Mouse (Mus musculus): ENCODE results near the gene Rnase12. TPM values are rescaled to one million over a fixed set of nuclear protein-coding genes. Genes with fewer than 3 reads are reported as not detected.

Rnase12 gene
- total RNA-seq, 1 experiment from 2014 or later, result not detected

DNA sequence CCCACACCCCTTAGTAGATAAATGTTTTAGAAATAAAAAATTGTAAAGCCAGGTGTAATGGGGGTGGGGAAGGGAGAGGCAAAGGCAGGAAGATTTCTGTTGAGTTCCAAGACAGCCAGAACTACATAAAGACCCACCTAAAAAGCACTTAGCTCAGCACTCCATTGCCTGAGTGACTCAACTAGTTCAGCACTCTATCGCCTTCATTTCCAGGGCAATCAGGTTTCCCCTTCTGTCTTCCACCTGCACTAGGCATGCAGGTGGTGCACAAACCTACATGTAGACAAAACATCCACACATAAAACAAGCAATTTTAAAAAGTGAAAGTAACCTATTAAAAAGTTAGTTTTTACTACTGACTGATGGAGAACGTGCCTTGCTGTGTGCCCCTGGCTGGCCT is 27.6 kb upstream of the Rnase12 start:
- no peak for DNase-seq

DNA sequence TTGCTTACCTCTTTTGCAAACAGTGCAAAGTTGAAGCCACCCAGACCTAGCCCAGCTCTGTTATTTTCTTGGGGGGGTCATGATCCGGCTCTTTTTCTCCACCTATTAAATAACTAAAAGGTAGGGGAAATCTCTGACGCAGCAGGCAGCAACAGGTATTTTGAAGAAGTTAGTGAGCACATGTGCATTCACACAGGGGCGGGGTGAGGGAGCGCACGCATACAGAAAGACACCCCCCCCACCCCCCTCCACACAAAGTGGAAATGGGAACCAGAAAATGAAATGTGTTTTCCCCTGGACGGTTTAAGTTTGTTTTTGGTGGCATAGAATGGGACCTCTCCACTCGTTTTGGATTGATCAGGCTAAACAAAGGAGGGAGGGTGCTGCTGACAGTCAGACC is 26.3 kb upstream of the Rnase12 start:
- DNase-seq, result no peak

DNA sequence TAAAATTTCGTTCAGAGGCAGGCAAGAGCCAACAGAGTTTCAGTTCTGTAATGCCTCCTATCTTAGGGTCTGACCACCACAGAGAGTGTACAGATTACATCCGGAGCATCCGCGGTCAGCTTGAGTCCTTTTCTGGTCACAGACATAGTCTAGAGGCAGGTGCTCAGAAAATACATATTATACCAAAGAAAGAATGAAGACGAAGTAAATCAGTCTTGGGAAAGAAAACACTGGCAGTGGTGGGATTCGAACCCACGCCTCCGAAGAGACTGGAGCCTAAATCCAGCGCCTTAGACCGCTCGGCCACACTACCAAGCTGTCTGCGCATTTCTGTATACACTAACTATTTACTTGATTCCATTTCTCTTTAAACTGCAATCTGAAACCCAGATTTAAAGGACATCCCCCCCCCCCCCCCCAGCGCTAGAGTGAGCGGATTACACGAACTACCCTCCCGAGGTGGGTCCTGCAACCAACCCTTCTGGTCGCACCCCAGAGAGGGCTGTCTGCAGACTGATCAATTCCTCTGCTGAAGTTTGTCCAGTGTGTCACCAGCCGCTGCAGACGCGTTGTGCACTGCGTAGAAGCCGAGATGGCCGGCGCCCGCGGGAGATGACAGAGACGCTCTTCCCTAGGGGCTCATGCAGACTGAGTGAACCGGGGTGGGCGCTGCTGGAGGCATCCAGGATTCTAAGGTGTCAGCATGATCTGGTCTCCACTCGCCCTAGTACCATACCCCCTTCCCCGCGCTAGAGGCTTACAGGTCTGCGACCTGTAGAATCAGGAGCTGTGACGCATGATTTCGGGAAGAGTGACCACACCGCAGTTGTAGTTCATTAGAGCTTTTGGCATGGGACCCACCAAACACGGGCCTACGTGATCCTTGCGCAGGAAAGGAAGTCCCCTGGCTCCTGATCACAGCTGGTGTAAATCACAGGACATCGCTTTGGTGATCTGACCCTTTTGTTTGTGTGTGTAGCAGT is 25.4 kb upstream of the Rnase12 start:
- DNase-seq, result peak; percentile 71

DNA sequence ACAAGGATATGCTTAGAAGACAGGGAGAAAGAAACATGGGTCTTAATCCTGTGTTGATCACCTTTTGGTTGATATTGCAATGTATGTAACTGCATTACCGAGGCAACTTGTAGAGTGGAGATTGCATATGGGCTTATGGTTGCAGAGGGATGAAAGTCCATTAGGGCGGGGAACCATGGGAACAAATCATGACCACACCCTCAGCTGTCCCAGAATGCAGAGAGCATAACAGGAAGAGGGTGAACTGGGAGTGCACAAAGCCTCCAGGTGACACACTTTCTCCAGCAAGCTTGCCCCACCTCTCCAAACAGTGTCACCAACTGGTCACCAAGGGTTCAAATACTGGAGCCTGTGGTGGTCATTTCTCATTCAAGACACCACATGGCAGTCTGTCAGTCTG is 23.6 kb upstream of the Rnase12 start:
- DNase-seq, result no peak

DNA sequence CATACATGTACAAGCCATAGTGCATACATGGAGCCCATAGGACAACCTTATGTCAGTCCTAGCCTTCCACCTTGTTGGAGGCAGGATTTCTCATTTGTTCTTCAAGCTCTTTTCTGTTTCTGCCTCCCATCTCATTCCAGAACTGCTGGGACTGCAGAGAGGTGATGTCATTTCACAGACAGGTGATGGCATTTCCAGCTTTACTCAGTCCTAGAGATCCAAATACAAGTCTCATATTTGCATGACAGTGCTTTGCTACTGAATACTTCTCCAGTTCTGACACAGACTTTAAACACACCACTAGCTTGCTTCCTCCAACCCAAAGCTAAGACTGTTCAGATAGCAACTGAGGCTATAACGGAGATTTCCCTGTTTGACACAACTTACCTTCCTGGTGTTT is 21.7 kb upstream of the Rnase12 start:
- no peak for DNase-seq

DNA sequence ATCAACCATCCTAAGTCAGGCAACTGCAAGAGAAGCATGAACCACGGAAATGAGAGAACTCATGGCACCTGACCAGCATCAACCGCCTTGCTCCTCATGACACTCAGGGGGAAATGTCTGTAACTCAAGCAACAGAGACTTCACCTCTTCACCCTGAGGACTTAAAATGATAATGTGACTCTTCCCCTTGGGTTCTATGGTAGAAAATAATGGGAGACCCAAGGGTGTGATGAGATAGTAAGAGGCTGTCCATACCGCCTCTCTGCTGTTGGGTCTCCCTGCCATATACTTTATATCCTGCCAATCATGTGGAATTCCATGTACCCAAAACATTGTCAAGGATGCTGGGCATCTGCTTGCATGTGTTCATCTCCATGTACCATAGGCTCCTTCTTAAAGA is 16.9 kb upstream of the Rnase12 start, which contains the start of gene Olfr750:
Gene Olfr750, minus strand, starts transcription at position 101 of the 400 bp plus-strand sequence.
- no peak for DNase-seq

GRCm38 (mm10) chr14:51069617-51070016 is 12.2 kb upstream of the Rnase12 start:
- peak; percentile 67 for DNase-seq

DNA sequence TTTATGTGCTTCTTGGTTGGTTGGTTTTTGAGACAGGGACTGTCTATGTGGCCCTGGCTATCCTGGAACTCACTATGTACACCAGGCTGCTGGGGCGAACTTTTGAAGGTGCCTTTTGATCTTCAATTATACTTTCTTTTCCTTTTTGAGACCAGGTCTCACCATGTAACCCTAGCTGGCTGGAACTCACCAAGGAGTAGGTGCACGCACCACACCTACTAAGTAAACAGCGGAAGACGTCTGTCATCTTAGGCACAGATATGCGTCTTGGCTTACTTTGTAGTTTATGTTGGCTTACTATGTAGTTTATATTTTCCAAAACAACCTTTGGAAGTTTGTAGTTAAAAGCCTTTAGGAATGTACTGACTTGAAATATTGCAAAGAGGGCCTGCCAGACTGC is 11.5 kb upstream of the Rnase12 start:
- DNase-seq, result no peak

- no peak for DNase-seq
Measured at GRCm38 (mm10) chr14:51060761-51061160, 3.3 kb upstream of the Rnase12 start.

GRCm38 (mm10) chr14:51054243-51055237 is 2.9 kb downstream of the Rnase12 start:
- DNase-seq, result no peak

- DNase-seq, result no peak
Measured at GRCm38 (mm10) chr14:51053176-51053575, 4.3 kb downstream of the Rnase12 start.

DNA sequence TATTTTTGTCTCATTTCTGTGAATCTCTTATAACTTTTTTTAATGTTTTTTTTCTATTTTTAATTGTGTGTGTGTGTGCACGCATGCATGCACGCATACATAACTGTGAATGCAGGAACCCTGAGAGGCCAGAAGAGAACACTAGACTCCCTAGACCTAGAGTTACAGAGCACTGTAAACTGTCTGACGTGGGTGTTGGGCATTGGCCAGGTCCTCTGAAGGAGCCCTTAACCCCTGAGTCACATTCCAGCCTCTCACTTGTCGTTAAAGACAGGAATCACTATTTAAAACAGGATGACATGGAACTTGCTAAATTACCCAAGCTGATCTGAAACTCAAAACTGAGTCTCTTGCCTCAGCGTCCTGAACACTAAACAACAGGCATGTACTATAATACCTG is 5.5 kb downstream of the Rnase12 start:
- DNase-seq, result no peak

DNA sequence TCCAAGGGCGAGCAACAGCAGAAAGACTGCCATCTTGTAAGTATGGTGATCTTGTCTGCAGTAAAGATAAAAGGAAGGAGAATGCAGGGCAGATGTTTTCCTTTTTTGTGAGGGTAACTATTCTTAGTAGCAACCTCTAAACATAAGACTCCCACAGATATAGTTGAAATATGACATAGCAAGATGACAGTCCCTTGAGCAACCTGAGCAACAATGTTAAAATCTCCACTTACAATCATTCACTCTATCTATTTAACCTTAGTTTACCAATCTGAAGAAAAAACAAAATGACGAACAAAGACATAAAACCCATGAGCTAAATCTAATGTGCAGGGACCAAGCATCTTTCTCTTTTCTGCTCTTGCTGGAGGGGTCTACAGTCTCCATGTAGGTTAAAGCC is 7.4 kb downstream of the Rnase12 start, which contains the start of gene Rnase11:
Gene Rnase11, minus strand, starts transcription at position 101 of the 400 bp plus-strand sequence.
- DNase-seq, result no peak

DNA sequence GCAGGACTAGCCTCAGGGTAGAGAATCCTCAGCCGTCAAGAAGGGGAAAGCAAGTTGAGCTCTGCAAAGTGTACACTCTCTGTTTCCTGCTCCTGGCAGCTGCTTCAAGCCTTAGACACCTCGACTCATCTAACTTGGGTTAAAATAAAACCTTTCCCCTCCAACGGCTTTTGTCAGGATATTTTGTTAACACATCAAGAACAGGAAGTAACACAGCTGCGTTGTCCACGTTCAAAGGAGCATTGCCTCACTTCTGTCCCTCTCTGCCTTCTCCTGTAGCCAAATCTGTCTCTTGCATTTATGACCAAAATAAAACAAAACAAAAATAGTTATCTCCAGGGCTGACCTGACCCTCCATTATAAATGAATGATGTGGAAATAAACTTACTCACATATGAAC is 9.6 kb downstream of the Rnase12 start:
- no peak for DNase-seq

DNA sequence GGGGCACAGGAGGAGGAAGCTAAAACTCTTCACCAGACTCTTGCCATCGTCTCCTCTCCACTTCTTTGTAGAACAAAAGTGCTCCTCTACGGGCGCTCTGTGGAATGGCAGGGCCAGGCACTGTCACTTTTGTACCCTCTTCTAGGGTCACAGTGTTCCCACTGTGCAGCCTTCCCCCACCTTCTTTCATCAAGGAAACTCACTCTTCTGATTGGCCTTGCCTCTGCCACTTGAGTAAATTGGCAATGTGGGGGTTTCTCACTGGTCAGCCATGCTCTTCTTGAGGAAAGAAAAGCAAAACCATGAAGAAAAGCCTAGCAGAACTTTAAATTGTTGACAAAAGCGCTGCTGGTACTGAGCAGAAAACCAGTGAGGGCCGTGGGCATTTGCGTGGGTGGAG is 15.7 kb downstream of the Rnase12 start, which contains the start of gene Rnase9:
Gene Rnase9, minus strand, starts transcription at position 101 of the 400 bp plus-strand sequence.
- no peak for DNase-seq

GRCm38 (mm10) chr14:51036214-51036613 is 21.2 kb downstream of the Rnase12 start:
- no peak for DNase-seq

GRCm38 (mm10) chr14:51035206-51035605 is 22.3 kb downstream of the Rnase12 start:
- DNase-seq, result no peak

- no peak for DNase-seq
Measured at GRCm38 (mm10) chr14:51027387-51028155, 29.9 kb downstream of the Rnase12 start.

DNA sequence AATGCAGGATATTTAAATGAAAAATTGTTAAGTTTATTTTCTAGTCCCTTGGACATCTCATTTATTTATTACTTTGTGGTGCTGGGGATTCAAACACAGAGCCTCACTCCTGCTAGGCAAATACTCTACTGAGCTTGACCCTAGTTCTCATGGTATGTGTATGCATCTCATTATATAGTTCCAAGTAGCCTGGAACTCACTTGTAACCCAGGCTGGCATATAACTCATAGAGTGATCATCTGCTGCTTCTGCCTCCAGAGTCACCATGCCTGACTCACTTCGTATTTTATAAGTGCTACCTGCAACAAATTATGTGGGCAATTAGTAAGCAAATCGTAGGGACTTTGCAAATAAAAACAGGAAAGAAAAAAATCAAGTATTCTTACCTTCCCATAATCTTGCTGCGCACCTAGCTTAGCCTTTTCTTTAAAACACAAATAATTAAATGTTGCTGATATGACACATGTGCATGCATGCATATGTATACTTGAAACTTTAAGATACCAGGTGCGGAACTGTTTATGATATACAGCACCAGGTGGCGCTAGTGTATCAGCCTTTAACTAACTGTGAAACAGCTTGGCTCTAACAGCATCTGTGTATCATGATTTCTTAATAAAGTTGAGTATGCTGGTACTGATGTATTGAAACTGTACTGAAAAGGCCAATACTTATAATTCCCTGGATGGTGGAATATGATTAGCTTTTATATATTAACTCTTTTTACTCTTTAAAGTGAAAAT is 30.9 kb downstream of the Rnase12 start:
- peak; percentile 68 for DNase-seq

DNA sequence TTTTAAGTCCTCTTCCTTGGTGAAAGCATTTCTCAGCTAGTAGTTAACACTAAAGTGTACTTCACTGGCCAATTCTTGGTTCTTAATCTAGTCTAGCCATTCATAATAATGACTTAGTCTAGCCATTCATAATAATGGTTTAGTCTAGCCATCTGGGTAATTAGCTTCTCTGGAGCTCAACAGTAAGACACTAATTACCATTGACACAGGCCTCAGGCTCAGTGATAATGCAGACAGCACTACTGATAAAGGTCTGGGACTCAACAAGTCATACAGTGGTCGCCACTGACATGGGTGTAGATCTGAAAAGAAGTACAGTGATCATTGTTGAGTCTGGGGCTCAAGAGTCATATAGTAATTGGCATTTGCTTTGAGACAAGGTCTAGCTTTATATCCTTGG is 32.6 kb downstream of the Rnase12 start:
- DNase-seq, result no peak

DNA sequence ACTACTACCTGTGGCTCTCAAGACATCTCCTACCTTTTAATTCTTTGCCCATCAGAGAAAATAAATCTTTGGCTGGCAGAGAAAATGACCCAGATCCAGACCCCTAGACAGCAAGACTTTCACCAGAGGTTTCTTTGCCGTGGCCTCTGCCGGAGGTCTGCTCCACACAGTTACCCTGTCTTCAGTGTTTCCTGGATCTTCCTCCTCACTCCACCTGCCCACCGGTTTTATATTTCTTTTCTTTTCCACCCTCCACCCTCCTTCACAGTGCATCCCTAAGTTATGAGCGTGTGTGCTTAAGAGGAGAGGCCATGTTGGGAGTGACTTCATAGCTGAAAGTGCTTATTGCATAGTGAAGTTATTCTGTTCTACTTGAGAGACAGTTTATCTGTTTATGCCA is 34.0 kb downstream of the Rnase12 start:
- no peak for DNase-seq
